ENCODE assay signal across 10 mouse cellular contexts in genomic region chr13:112252991-112253620, GRCm38 (mm10). TPM values are rescaled to one million over a fixed set of nuclear protein-coding genes. Genes with fewer than 3 reads are reported as not detected.
A peak's percentile ranks its signal among the peaks of the same experiment; 100 is the strongest.
DNase-seq lines count a peak whose midpoint lies in the region; ATAC-seq lines count a peak whose summit lies in the region.
"Had no signal": no experiment of that assay in that cellular context is flagged by ENCODE, and none has a peak within 500 bp of the region (broad histone marks: within the 10 kb centered on the region; RNA-seq: fewer than 3 reads in every experiment).

No protein-coding gene starts in this region.

- H3K9me3 ChIP-seq in hindbrain, embryonic 10.5 days: peaks cover 16% of the 10 kb centered on the region
- peaks cover 11% of the 10 kb centered on the region for H3K9me3 ChIP-seq in hindbrain, embryonic 13.5 days
- H3K9me3 ChIP-seq in heart, embryonic 14.5 days (ENCODE audit: control insufficient read depth, low read length): peaks cover 9% of the 10 kb centered on the region; the same call in 1 of the 2 replicates
- no peaks in the 10 kb centered on the region for H3K9me3 ChIP-seq in liver, embryonic 15.5 days (replicated peaks)

- 0 out of 2 replicates have a peak overlapping the region, but pooled peaks have one; percentile 6 for H3K27ac ChIP-seq in hindbrain, embryonic 10.5 days
- no peak overlapping the region for H3K27ac ChIP-seq in hindbrain, embryonic 13.5 days
- H3K27ac ChIP-seq in heart, embryonic 14.5 days (replicated peaks in 1 of 2; ENCODE audit: control insufficient read depth in 1 of 2, insufficient read depth in 1 of 2, low read depth in 2 of 2, low read length in 2 of 2): peak overlapping the region in 1 of 2 experiments; percentile 47; a peak in 2 of 4 replicates
- no peak overlapping the region for H3K27ac ChIP-seq in liver, embryonic 15.5 days (replicated peaks)
- H3K27ac ChIP-seq: limb, embryonic 15.5 days had no signal

- 33% methylated on average over 13 of the region's 13 CpGs for WGBS in hindbrain, embryonic 10.5 days
- WGBS in hindbrain, embryonic 13.5 days: 37% methylated on average over 13 of the region's 13 CpGs
- WGBS in heart, embryonic 14.5 days: 18% methylated on average over 13 of the region's 13 CpGs
- WGBS in liver, embryonic 15.5 days (ENCODE audit: insufficient replicate concordance): 61% methylated on average over 13 of the region's 13 CpGs

- H3K4me1 ChIP-seq in hindbrain, embryonic 10.5 days (replicated peaks): peaks cover 21% of the 10 kb centered on the region
- H3K4me1 ChIP-seq in hindbrain, embryonic 13.5 days (replicated peaks): no peaks in the 10 kb centered on the region
- H3K4me1 ChIP-seq in heart, embryonic 14.5 days (ENCODE audit: control insufficient read depth in 2 of 2, insufficient read depth in 2 of 2, low read length in 2 of 2): peaks cover 17 to 25% of the 10 kb centered on the region in 2 experiments
- H3K4me1 ChIP-seq in liver, embryonic 15.5 days (replicated peaks): no peaks in the 10 kb centered on the region
- H3K4me1 ChIP-seq: limb, embryonic 15.5 days had no signal

- no peaks in the 10 kb centered on the region for H3K36me3 ChIP-seq in hindbrain, embryonic 10.5 days
- H3K36me3 ChIP-seq in hindbrain, embryonic 13.5 days: no peaks in the 10 kb centered on the region
- no peaks in the 10 kb centered on the region for H3K36me3 ChIP-seq in heart, embryonic 14.5 days (ENCODE audit: control insufficient read depth, insufficient read depth, low read length)
- no peaks in the 10 kb centered on the region for H3K36me3 ChIP-seq in liver, embryonic 15.5 days (replicated peaks)
- H3K36me3 ChIP-seq: limb, embryonic 15.5 days had no signal

- no peak for ATAC-seq in hindbrain, embryonic 13.5 days (ENCODE audit: low FRiP score)
- ATAC-seq in heart, embryonic 14.5 days (ENCODE audit: insufficient number of reproducible peaks, insufficient read depth, low FRiP score, low read depth): peak; percentile 75
- peak; percentile 5; the same call in 1 of the 2 replicates for ATAC-seq in liver, embryonic 15.5 days (ENCODE audit: insufficient read depth)

- peaks cover 33% of the 10 kb centered on the region for H3K27me3 ChIP-seq in hindbrain, embryonic 10.5 days (ENCODE audit: insufficient read depth, poor library complexity, severe bottlenecking)
- H3K27me3 ChIP-seq in hindbrain, embryonic 13.5 days: peaks cover 17% of the 10 kb centered on the region; the same call in 1 of the 2 replicates
- H3K27me3 ChIP-seq in heart, embryonic 14.5 days (ENCODE audit: control insufficient read depth, insufficient read depth, low read length): no peaks in the 10 kb centered on the region
- no peaks in the 10 kb centered on the region for H3K27me3 ChIP-seq in liver, embryonic 15.5 days
- H3K27me3 ChIP-seq: limb, embryonic 15.5 days had no signal

- H3K4me2 ChIP-seq in hindbrain, embryonic 13.5 days: no peak overlapping the region
- H3K4me2 ChIP-seq in heart, embryonic 14.5 days (ENCODE audit: low read length): peak overlapping the region; percentile 49
- no peak overlapping the region for H3K4me2 ChIP-seq in liver, embryonic 15.5 days
- H3K4me2 ChIP-seq: limb, embryonic 15.5 days had no signal

- peak; percentile 42 for DNase-seq in hindbrain, embryonic 10.5 days (ENCODE audit: low spot score)
- DNase-seq in R1 (ENCODE audit: low read depth, low spot score): peak; percentile 27
- no peak for DNase-seq in adrenal gland, postnatal 36 days
- no peak for DNase-seq in urinary bladder, postnatal 10 days (ENCODE audit: low spot score)
- no peak for DNase-seq in spleen, postnatal 4 days (ENCODE audit: low spot score in 2 of 2)

- H3K4me3 ChIP-seq in hindbrain, embryonic 10.5 days: no peak overlapping the region
- no peak overlapping the region for H3K4me3 ChIP-seq in hindbrain, embryonic 13.5 days
- H3K4me3 ChIP-seq in heart, embryonic 14.5 days (ENCODE audit: control insufficient read depth in 1 of 2, insufficient read depth in 1 of 2, low read depth in 1 of 2, low read length in 2 of 2): no peak overlapping the region
- no peak overlapping the region for H3K4me3 ChIP-seq in liver, embryonic 15.5 days (replicated peaks)
- H3K4me3 ChIP-seq: limb, embryonic 15.5 days had no signal

- H3K9ac ChIP-seq in hindbrain, embryonic 13.5 days: no peak overlapping the region
- H3K9ac ChIP-seq in heart, embryonic 14.5 days (ENCODE audit: low read length): peak overlapping the region; percentile 41; the same call in 1 of the 2 replicates
- H3K9ac ChIP-seq in liver, embryonic 15.5 days: no peak overlapping the region
- H3K9ac ChIP-seq: limb, embryonic 15.5 days had no signal

RNA-seq across cellular contexts. Expression of gene Ankrd55, which starts 35.1 kb away (rescaled TPM):
- 0.68 and 1.9 TPM in 2 replicates for polyA plus RNA-seq in hindbrain, embryonic 10.5 days (2016; fragmentation: Nextera tagmentation; extraction: Ambion mirVana)
- polyA plus RNA-seq in hindbrain, embryonic 13.5 days (2015; fragmentation: Nextera tagmentation; extraction: Ambion mirVana): 4.8 and 5.1 TPM in 2 replicates
- polyA plus RNA-seq in heart, embryonic 14.5 days (2014; fragmentation: Nextera tagmentation; extraction: Ambion mirVana): 0.08 TPM in 2 replicates
- 0.08 and 0.39 TPM in 2 replicates for polyA plus RNA-seq in liver, embryonic 15.5 days (2015; fragmentation: Nextera tagmentation; extraction: Ambion mirVana)
- total RNA-seq in adrenal gland, postnatal 36 days (2021): 10 to 100 TPM in 1 of 2 experiments, under 1 TPM in 1; 0.46 to 22.1 TPM
- total RNA-seq: hematopoietic stem cell, adult 5-6 weeks had no signal

Comparison
In these comparisons a context has a peak if more than half of its experiments do, and no peak if none do; other contexts are left out.
1. DNase-seq: peak in hindbrain, embryonic 10.5 days (single experiment) and R1 (single experiment); none in adrenal gland, postnatal 36 days (0 of 2), urinary bladder, postnatal 10 days (single experiment) and spleen, postnatal 4 days (0 of 2).